Mouse (Mus musculus): ENCODE measurements around the gene Gm39115. TPM values are rescaled to one million over a fixed set of nuclear protein-coding genes. Genes with fewer than 3 reads are reported as not detected.
"Not testable (repeated sequence)": the region's sequence is repeated elsewhere in the genome, so short reads cannot be mapped to it uniquely, and the experiment has no call there.

Gm39115 gene
- polyA plus RNA-seq, 1 experiment from 2014 or later, result not detected

DNA sequence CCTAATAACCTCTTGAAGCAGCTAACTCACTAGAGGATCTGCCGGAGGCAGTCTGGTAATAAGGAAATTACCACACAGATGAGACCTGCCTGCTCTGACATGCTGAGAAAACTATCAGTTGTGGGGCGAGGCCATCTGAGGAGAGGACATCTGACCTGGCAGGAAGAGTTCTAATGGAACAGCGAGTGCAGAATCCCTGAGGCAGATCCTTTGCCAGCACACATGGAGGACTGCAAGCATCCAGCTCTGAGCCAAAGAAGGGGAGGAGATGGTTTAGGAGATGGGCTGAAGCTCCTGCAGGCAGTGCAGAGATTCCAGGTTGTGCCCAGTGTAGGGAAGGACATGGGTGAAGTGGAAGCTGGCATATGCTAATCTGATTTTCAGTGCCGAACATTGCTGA is 16.4 kb upstream of the Gm39115 start:
- H3K9me3 ChIP-seq (replicated peaks; ENCODE audit: control insufficient read depth, low read length, poor library complexity, severe bottlenecking), result no peaks in the 10 kb centered on the region
- H3K27me3 ChIP-seq (ENCODE audit: control insufficient read depth, insufficient read depth, low read depth, low read length), result no peaks in the 10 kb centered on the region
- H3K4me2 ChIP-seq (ENCODE audit: low read length), result no peak overlapping the region
- H3K27ac ChIP-seq (ENCODE audit: low read length), result no peak overlapping the region
- H3K9ac ChIP-seq (ENCODE audit: low read depth, low read length), result no peak overlapping the region
- no peaks in the 10 kb centered on the region for H3K4me1 ChIP-seq (ENCODE audit: control insufficient read depth, insufficient read depth, low read length)
- no peak for ATAC-seq
- WGBS, result 87% methylated on average over 4 of the region's 4 CpGs
- H3K4me3 ChIP-seq (ENCODE audit: low read depth, low read length), result no peak overlapping the region
- H3K36me3 ChIP-seq (ENCODE audit: control insufficient read depth, insufficient read depth, low read length), result no peaks in the 10 kb centered on the region

DNA sequence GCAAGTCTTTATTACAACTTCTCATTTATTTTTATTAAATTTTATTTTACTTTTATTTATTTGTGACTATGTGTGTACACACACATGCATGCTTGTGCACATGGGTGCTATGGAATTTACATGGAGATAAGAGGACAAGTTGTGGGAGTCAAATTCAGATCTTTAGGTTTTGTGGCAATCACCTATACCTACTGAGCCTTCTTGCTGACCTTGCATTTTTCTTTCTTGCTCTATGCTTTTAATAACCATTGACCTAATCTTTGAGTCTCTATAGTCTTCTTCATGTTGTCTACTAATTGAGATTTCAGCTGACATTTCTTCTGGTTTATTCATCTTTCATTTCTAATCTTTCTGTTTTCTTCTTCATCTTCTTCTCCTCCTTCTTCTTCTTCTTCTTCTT is 12.8 kb upstream of the Gm39115 start:
- H3K27ac ChIP-seq (ENCODE audit: low read length), result no peak overlapping the region
- H3K9ac ChIP-seq (ENCODE audit: low read depth, low read length), result no peak overlapping the region
- no peaks in the 10 kb centered on the region for H3K36me3 ChIP-seq (ENCODE audit: control insufficient read depth, insufficient read depth, low read length)
- no peak overlapping the region for H3K4me2 ChIP-seq (ENCODE audit: low read length)
- no peak for ATAC-seq
- no peaks in the 10 kb centered on the region for H3K4me1 ChIP-seq (ENCODE audit: control insufficient read depth, insufficient read depth, low read length)
- no peak overlapping the region for H3K4me3 ChIP-seq (ENCODE audit: low read depth, low read length)
- no peaks in the 10 kb centered on the region for H3K27me3 ChIP-seq (ENCODE audit: control insufficient read depth, insufficient read depth, low read depth, low read length)
- H3K9me3 ChIP-seq (replicated peaks; ENCODE audit: control insufficient read depth, low read length, poor library complexity, severe bottlenecking), result no peaks in the 10 kb centered on the region

DNA sequence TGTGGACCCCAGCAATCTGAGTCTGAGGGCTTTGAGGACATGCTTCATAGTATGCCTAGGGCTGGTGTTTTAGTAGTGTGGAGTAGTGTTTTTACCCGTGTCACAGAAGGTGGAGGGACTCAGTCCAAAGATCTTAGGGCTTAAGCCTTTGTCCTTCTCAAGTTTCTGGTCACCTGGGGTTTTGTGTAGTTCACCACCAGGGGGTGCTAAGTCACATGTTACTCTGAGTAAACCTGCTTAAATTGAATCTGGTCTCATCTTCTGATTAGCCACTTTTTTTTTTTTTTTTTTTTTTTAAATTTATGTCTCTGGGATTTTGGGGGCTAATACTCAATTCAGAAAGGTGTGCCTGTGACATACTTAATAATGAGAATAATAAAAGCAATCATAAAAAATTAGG is 10.2 kb upstream of the Gm39115 start:
- Histone ChIP-seq H3K27ac (ENCODE audit: low read length) (no peak overlapping the region), H3K9ac (ENCODE audit: low read depth, low read length) (no peak overlapping the region), H3K9me3 (replicated peaks; ENCODE audit: control insufficient read depth, low read length, poor library complexity, severe bottlenecking) (no peaks in the 10 kb centered on the region), H3K36me3 (ENCODE audit: control insufficient read depth, insufficient read depth, low read length) (no peaks in the 10 kb centered on the region), H3K4me1 (ENCODE audit: control insufficient read depth, insufficient read depth, low read length) (no peaks in the 10 kb centered on the region), H3K4me2 (ENCODE audit: low read length) (no peak overlapping the region), H3K27me3 (ENCODE audit: control insufficient read depth, insufficient read depth, low read depth, low read length) (no peaks in the 10 kb centered on the region), H3K4me3 (ENCODE audit: low read depth, low read length) (no peak overlapping the region)
- no peak for ATAC-seq
- WGBS, result 0% methylated on average over 1 of the region's 1 CpGs

DNA sequence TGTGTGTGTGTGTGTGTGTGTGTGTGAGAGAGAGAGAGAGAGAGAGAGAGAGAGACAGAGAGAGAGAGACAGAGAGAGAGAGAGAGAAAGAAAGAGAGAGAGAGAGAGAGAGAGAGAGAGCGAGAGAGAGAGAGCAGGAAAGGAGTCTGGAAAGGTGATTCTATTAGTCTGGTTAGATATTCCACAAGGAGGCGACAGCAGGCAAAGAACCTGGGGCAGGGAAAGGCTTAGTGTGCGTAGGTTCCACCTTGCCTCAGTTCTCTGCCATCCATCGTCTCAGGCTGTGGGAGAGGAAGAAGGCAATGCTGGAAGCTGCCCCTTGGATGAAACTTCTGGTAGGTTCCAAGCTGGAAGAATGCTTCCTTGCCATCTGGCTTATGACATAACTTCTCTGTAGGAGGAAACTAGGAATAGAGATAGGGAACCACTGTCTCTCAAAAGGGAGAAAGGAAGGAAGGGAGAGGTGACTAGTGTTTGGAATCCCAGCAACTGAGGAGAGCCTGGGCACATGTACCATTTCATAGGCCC is 9.6 kb upstream of the Gm39115 start:
- no peak for ATAC-seq
- Histone ChIP-seq H3K36me3 (ENCODE audit: control insufficient read depth, insufficient read depth, low read length) (no peaks in the 10 kb centered on the region), H3K9me3 (replicated peaks; ENCODE audit: control insufficient read depth, low read length, poor library complexity, severe bottlenecking) (no peaks in the 10 kb centered on the region), H3K9ac (ENCODE audit: low read depth, low read length) (no peak overlapping the region), H3K4me3 (ENCODE audit: low read depth, low read length) (no peak overlapping the region), H3K4me2 (ENCODE audit: low read length) (no peak overlapping the region), H3K27me3 (ENCODE audit: control insufficient read depth, insufficient read depth, low read depth, low read length) (no peaks in the 10 kb centered on the region), H3K27ac (ENCODE audit: low read length) (no peak overlapping the region), H3K4me1 (ENCODE audit: control insufficient read depth, insufficient read depth, low read length) (no peaks in the 10 kb centered on the region)
- 56% methylated on average over 4 of the region's 4 CpGs for WGBS

DNA sequence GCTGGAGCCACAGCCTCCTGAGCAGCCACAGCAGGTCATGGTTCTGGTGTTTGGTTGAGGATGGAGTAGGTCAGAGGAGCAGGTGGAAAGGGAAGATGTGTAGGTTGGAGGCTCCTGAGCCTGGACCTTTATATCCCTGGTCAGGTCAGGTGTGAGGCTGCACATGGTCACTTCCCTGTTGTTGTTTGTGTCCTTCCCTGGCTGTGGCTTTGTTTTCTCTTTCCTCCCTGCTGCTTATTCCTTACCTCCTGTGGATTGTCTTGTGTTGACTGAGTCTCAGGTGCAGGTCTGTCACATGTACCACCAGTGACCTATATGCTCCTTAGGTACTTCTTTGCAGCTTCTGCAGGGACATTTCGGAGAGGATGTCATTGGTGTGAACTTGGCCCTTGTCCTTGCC is 8.7 kb upstream of the Gm39115 start, which contains the start of gene Gm45337:
TSS of gene Gm45337 (minus strand) at position 101 of the 400 bp plus-strand sequence.
- ATAC-seq, result no peak
- no peaks in the 10 kb centered on the region for H3K36me3 ChIP-seq (ENCODE audit: control insufficient read depth, insufficient read depth, low read length)
- no peaks in the 10 kb centered on the region for H3K27me3 ChIP-seq (ENCODE audit: control insufficient read depth, insufficient read depth, low read depth, low read length)
- no peak within 1 kb of the TSS for H3K9ac ChIP-seq (ENCODE audit: low read depth, low read length)
- H3K9me3 ChIP-seq (replicated peaks; ENCODE audit: control insufficient read depth, low read length, poor library complexity, severe bottlenecking), result no peaks in the 10 kb centered on the region
- H3K4me2 ChIP-seq (ENCODE audit: low read length), result no peak within 1 kb of the TSS
- H3K27ac ChIP-seq (ENCODE audit: low read length), result no peak within 1 kb of the TSS
- H3K4me3 ChIP-seq (ENCODE audit: low read depth, low read length), result no peak within 1 kb of the TSS
- H3K4me1 ChIP-seq (ENCODE audit: control insufficient read depth, insufficient read depth, low read length), result no peaks in the 10 kb centered on the region
- 80% methylated on average over 1 of the region's 1 CpGs for WGBS

DNA sequence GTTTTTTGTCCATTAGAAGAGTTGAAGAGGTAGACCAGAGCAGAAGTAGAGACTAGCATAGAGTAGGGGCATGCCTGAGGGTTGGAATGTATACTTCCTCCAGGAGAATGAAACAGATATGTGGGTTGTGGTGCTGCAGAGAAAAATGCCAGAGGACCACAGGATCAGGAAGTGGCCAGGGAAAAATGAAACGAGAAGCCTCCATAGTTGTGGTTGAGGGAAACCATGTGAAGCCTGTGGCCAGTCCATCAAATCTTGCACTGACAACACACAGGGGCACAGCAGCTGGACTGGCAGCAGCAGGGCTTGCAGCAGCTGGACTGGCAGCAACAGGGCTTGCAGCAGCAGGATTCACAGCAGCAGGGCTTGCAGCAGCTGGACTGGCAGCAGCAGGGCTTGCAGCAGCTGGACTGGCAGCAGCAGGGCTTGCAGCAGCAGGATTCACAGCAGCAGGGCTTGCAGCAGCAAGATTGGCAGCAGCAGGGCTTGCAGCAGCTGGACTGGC is 7.7 kb upstream of the Gm39115 start:
- ATAC-seq; H3K36me3 ChIP-seq (ENCODE audit: control insufficient read depth, insufficient read depth, low read length); H3K4me3 ChIP-seq (ENCODE audit: low read depth, low read length); H3K27ac ChIP-seq (ENCODE audit: low read length); H3K4me2 ChIP-seq (ENCODE audit: low read length); H3K9ac ChIP-seq (ENCODE audit: low read depth, low read length); H3K4me1 ChIP-seq (ENCODE audit: control insufficient read depth, insufficient read depth, low read length); H3K27me3 ChIP-seq (ENCODE audit: control insufficient read depth, insufficient read depth, low read depth, low read length); H3K9me3 ChIP-seq (replicated peaks; ENCODE audit: control insufficient read depth, low read length, poor library complexity, severe bottlenecking): not testable (repeated sequence)
- WGBS, result 56% methylated on average over 1 of the region's 1 CpGs

DNA sequence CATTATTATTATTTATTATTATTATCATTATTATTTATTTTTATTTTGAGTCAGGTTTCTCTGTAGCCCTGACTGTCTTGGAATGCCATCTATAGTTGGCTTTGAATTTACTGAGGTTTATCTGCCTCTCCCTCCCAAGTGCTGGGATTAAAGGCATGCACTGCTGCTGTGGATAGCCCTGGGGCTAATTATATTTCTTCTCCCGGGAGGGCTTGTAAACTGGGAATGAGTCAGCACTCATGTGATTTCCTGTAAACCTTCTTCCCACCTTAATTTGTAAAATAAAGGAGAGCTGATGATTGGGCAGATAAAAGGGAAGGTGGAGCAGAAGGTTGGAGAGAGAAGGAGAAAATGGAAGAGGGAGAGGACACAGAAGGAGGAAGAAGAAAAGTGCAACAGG is 4.9 kb upstream of the Gm39115 start:
- no peaks in the 10 kb centered on the region for H3K36me3 ChIP-seq (ENCODE audit: control insufficient read depth, insufficient read depth, low read length)
- H3K27me3 ChIP-seq (ENCODE audit: control insufficient read depth, insufficient read depth, low read depth, low read length), result no peaks in the 10 kb centered on the region
- H3K9ac ChIP-seq (ENCODE audit: low read depth, low read length), result no peak overlapping the region
- no peak overlapping the region for H3K4me3 ChIP-seq (ENCODE audit: low read depth, low read length)
- ATAC-seq, result no peak
- WGBS, result 37% methylated on average over 1 of the region's 1 CpGs
- no peak overlapping the region for H3K4me2 ChIP-seq (ENCODE audit: low read length)
- H3K27ac ChIP-seq (ENCODE audit: low read length), result no peak overlapping the region
- H3K9me3 ChIP-seq (replicated peaks; ENCODE audit: control insufficient read depth, low read length, poor library complexity, severe bottlenecking), result no peaks in the 10 kb centered on the region
- no peaks in the 10 kb centered on the region for H3K4me1 ChIP-seq (ENCODE audit: control insufficient read depth, insufficient read depth, low read length)

DNA sequence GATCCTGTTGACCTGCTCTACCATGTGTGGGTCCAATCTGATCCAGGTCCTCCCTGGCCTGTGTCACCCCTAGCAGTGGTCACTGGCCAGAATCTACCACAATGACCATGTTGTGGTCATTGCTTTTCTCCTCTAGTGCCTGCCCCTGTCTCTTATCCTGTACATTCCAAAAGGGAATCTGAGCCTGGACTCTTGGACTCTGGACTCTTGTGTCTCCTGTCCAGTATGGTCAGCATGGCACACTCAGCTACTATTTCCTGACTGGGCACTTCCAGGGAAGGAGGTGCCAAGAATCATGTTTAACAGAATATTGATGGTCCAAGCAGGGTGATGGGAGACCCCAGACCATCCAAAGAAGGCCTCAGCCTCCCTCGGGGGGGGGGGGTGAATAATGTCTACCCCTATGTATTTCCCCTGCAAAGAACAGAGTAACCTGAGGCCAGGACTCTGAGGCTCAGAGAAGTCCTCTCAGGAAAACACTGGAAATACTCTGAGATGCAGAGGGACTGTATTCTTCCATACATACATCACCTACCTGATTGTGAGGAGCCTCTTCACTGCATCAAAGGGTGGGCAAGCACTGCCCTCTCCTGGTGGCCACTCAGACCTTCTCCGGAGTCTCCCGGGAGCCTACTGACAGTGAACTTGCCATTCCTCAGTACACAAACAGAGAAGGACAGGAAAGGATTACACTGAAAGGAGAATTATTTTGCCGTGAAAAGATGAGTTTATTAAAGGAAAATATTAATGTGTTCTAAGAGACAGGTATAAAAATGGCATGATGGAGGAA is 1.4 kb downstream of the Gm39115 start:
- no peak overlapping the region for H3K27ac ChIP-seq (ENCODE audit: low read length)
- 60% methylated on average over 4 of the region's 4 CpGs for WGBS
- no peaks in the 10 kb centered on the region for H3K4me1 ChIP-seq (ENCODE audit: control insufficient read depth, insufficient read depth, low read length)
- no peak overlapping the region for H3K9ac ChIP-seq (ENCODE audit: low read depth, low read length)
- no peaks in the 10 kb centered on the region for H3K27me3 ChIP-seq (ENCODE audit: control insufficient read depth, insufficient read depth, low read depth, low read length)
- no peak for ATAC-seq
- H3K4me2 ChIP-seq (ENCODE audit: low read length), result no peak overlapping the region
- no peaks in the 10 kb centered on the region for H3K36me3 ChIP-seq (ENCODE audit: control insufficient read depth, insufficient read depth, low read length)
- H3K4me3 ChIP-seq (ENCODE audit: low read depth, low read length), result no peak overlapping the region
- no peaks in the 10 kb centered on the region for H3K9me3 ChIP-seq (replicated peaks; ENCODE audit: control insufficient read depth, low read length, poor library complexity, severe bottlenecking)

DNA sequence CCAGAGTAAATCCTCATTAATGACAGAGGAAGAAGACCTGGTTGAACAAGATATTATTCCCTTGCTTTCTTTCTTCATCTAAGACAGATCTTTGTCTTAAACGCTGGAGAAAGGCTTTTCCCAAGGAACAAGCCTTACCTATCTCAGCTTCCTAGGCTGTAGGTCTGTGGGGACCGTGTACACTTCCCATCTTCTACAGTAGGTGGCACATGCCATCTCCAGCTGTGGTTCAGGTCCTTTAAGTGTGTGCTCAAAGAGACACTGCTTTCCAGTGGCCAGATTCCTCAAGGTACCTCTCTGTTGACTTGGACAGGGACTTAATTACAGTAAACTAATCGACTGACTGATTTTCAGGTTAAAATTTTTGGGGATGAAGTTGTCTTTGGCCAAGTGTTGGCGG is 7.0 kb downstream of the Gm39115 start:
- Histone ChIP-seq H3K9me3 (replicated peaks; ENCODE audit: control insufficient read depth, low read length, poor library complexity, severe bottlenecking) (no peaks in the 10 kb centered on the region), H3K4me3 (ENCODE audit: low read depth, low read length) (no peak overlapping the region), H3K27me3 (ENCODE audit: control insufficient read depth, insufficient read depth, low read depth, low read length) (no peaks in the 10 kb centered on the region), H3K27ac (ENCODE audit: low read length) (no peak overlapping the region), H3K36me3 (ENCODE audit: control insufficient read depth, insufficient read depth, low read length) (no peaks in the 10 kb centered on the region), H3K4me2 (ENCODE audit: low read length) (no peak overlapping the region), H3K9ac (ENCODE audit: low read depth, low read length) (no peak overlapping the region), H3K4me1 (ENCODE audit: control insufficient read depth, insufficient read depth, low read length) (no peaks in the 10 kb centered on the region)
- ATAC-seq, result no peak
- WGBS, result 64% methylated on average over 4 of the region's 4 CpGs
